Mouse (Mus musculus) liver, embryonic 14.5 days (tissue): ENCODE data around the gene Arnt2.

ENCODE experiments used
- CTCF ChIP-seq: IDR thresholded peaks from 2 replicates; pipeline ENCODE4 v1.5.1; 2016; ENCODE audit warnings: antibody characterized with exemption, low read depth, control low read depth
- EP300 ChIP-seq: IDR thresholded peaks from 2 replicates; pipeline ENCODE4 v1.6.1; 2016; ENCODE audit warnings: antibody characterized with exemption, low read depth

DNA sequence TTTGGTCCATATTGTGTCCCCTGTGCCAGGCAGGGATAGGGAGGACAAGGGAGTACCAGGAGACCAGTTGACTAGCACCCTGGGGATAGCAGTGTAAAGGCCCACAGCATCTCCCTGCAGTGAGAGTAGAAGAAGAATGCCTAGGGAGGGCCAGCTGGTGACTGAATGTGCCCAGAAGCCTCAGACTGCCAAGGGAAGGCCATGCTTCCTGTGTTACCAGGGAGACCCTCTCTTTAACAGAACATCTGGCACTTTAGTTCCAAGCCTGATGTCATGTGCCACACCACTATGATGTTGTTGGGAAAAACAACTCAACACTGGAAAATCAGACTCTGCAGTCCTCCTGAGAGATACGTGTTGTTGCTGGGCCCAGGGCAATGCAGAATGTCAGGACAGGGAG, 12.7 kb downstream of the Arnt2 start:
- TF ChIP-seq CTCF (no peak), EP300 (no peak)
